Mouse (Mus musculus): Measurements from ENCODE around the gene Srgap3.

- TF ChIP-seq CTCF (IDR thresholded peaks at IDR 0.05; ENCODE audit: insufficient read depth, low read depth, low read length), result no peak
- TF ChIP-seq POLR2A (IDR thresholded peaks at IDR 0.05; ENCODE audit: insufficient read depth, low read depth, low read length), result no peak
These were observed 113.3 kb downstream of the Srgap3 start for GRCm38 (mm10) chr6:112833763-112834162.
